Mouse (Mus musculus): Measurements from ENCODE around the gene Runx2. TPM values are rescaled to one million over a fixed set of nuclear protein-coding genes. Genes with fewer than 3 reads are reported as not detected.

Gene Runx2
- polyA plus RNA-seq, 1 experiment = not detected

DNA sequence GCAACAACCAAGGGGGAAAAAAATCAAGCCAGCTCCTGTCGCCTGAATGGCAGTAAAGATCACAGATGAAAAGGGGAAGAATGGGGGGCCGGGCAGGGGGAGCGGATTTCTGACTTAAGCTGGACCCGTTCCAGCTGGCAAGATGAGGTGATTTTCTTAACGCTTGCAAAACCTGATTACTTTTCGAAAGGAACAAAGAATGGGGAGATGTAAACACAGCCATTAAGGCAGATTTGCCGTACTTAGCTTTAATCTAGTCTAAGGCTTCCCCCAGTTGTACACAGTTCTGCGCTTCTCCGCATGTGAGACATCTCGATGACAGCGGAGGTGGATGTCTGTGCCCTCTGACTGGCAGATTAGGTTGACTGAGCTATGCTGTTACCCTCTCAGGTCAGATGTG is 144.6 kb downstream of the Runx2 start:
- no peak overlapping the region for H3K4me3 ChIP-seq (ENCODE audit: insufficient read depth, low read depth, low read length)
- H3K4me1 ChIP-seq (ENCODE audit: control insufficient read depth, insufficient read depth, low read length) = peaks cover 11% of the 10 kb centered on the region
- TF ChIP-seq POLR2A (IDR thresholded peaks at IDR 0.05; ENCODE audit: insufficient read depth, low read depth, low read length) = no peak
- TF ChIP-seq CTCF (IDR thresholded peaks at IDR 0.05; ENCODE audit: insufficient read depth, low read depth, low read length) = no peak
- WGBS = 39% methylated on average over 11 of the region's 11 CpGs
- no peak overlapping the region for H3K27ac ChIP-seq (ENCODE audit: insufficient read depth, low read depth, low read length)

DNA sequence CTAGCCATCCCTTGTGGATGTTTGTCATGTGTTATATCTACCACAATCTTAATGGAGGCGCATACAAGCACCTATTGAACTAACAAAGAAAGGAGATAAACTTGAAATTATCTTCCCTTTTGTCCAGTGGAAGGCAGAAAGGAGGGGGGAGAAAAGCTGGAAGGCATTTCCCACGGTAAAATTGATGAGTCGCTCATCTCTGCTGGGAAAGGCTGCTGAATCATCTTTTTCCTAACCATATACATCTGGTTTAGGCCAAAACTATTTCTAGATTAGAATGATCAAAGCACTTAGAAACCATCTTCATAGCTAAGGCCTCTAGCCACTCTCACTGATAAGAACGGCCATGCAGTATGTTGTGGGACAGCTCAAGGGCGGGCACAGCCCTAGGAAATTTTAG is 147.3 kb downstream of the Runx2 start:
- H3K4me1 ChIP-seq (ENCODE audit: control insufficient read depth, insufficient read depth, low read length) = peaks cover 7% of the 10 kb centered on the region
- 78% methylated on average over 5 of the region's 5 CpGs for WGBS
- TF ChIP-seq POLR2A (IDR thresholded peaks at IDR 0.05; ENCODE audit: insufficient read depth, low read depth, low read length) = no peak
- no peak for TF ChIP-seq CTCF (IDR thresholded peaks at IDR 0.05; ENCODE audit: insufficient read depth, low read depth, low read length)
- H3K4me3 ChIP-seq (ENCODE audit: insufficient read depth, low read depth, low read length) = no peak overlapping the region
- no peak overlapping the region for H3K27ac ChIP-seq (ENCODE audit: insufficient read depth, low read depth, low read length)

DNA sequence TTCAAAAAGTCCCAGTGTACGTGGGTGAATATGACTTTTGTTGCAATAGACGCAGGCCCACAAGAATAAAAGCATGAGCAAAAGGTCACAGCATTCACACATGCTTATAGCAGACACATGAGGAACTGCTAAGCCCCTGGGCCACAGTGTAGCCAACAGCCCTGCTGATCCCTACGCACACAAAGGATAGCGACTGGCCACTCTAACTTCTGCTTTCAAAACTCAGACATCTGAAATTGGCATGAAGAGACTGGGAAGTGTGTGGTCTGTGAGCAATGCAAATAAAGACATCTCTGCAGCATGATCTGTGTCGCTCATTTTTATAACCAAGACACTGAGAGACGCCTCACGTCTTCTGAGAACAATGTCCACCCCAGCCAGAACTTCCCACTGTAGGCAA is 150.7 kb downstream of the Runx2 start:
- Histone ChIP-seq H3K4me1 (ENCODE audit: control insufficient read depth, insufficient read depth, low read length) (no peaks in the 10 kb centered on the region), H3K4me3 (ENCODE audit: insufficient read depth, low read depth, low read length) (no peak overlapping the region), H3K27ac (ENCODE audit: insufficient read depth, low read depth, low read length) (no peak overlapping the region)
- no peak for TF ChIP-seq CTCF (IDR thresholded peaks at IDR 0.05; ENCODE audit: insufficient read depth, low read depth, low read length)
- no peak for TF ChIP-seq POLR2A (IDR thresholded peaks at IDR 0.05; ENCODE audit: insufficient read depth, low read depth, low read length)
- 86% methylated on average over 7 of the region's 7 CpGs for WGBS

DNA sequence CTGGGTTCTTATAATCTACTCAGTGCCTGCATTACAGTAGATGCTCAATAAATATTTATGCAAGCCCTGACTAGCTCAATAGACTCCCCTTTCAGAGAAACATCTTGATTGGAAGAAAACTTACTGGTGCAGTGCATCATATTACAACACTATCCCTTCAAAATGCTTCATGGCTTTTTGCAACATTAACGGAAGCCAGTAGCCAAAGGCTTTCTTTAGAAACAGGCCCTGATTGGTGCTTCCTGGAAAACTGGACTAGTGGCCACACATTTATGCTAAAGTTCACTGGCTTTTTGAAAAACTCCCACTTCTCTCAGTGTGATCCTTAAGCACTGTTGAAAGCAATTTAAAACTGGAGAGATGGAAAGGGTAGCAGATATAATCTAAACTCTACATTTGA is 151.4 kb downstream of the Runx2 start:
- no peak overlapping the region for H3K27ac ChIP-seq (ENCODE audit: insufficient read depth, low read depth, low read length)
- TF ChIP-seq POLR2A (IDR thresholded peaks at IDR 0.05; ENCODE audit: insufficient read depth, low read depth, low read length) (no peak), CTCF (IDR thresholded peaks at IDR 0.05; ENCODE audit: insufficient read depth, low read depth, low read length) (no peak)
- no peaks in the 10 kb centered on the region for H3K4me1 ChIP-seq (ENCODE audit: control insufficient read depth, insufficient read depth, low read length)
- H3K4me3 ChIP-seq (ENCODE audit: insufficient read depth, low read depth, low read length) = no peak overlapping the region
- WGBS = 82% methylated on average over 1 of the region's 1 CpGs

DNA sequence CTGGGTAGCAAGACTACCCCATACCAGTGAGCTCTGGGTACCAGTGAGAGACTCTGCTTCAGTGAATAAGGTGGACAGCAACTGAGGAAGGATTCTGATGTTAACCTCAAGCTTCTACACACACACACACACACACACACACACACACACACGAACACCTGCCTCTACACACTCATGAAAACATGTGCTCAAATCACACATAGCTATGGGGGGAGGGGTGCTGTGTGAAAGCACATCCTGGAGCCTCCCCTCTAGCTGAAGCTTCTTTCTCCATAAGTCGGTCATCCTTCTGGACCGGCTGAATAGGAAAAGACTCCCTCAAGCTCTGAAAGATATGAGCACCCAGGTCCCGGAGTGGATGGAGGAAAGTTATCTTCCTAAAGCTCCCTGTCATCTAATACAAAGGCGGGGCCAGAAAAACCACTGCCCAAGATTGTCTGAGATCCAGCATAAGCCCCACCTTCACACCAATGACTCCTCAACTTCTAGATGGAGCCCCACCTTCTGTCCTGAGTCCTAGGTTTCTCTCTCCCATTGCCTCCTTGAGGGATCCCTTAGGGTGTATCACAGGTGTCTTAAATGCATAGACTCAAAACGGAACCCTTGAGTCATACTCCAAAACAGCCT is 152.4 kb downstream of the Runx2 start:
- TF ChIP-seq POLR2A (IDR thresholded peaks at IDR 0.05; ENCODE audit: insufficient read depth, low read depth, low read length) (no peak), CTCF (IDR thresholded peaks at IDR 0.05; ENCODE audit: insufficient read depth, low read depth, low read length) (no peak)
- WGBS = 91% methylated on average over 6 of the region's 6 CpGs
- no peak overlapping the region for H3K27ac ChIP-seq (ENCODE audit: insufficient read depth, low read depth, low read length)
- no peak overlapping the region for H3K4me3 ChIP-seq (ENCODE audit: insufficient read depth, low read depth, low read length)
- no peaks in the 10 kb centered on the region for H3K4me1 ChIP-seq (ENCODE audit: control insufficient read depth, insufficient read depth, low read length)

DNA sequence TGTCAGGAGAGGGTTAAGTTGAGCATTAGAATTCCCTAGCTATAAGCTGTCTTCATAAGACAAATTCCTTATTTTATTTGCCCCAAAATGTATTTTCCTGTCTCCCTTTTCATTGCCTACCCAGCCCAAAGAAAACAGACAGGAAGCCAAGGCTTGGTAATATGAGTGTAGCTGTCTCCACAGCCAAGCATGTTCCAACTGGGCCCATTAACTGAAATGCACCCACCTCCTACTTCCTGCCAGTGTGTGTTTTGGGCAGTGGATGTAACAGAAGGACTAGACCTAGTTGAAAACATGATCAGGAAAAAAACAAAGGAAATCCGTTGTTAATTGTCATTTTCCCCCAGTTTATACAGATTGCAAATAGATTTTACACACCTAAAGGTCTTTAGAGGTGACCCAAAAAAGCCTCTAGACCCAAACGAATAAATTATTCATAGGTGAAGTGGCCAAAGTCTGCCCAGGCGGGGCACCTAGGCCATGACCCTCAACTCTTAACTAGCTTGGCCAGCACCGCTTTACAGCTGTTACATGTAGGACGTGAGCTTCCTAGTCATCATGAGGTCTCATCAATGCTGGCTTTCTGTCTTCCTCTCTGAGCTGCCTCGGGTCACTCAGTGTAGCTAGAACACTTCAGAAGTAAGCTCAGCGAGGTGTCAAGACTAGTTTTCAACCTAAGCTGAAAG is 154.3 kb downstream of the Runx2 start:
- 87% methylated on average over 7 of the region's 7 CpGs for WGBS
- H3K27ac ChIP-seq (ENCODE audit: insufficient read depth, low read depth, low read length) = no peak overlapping the region
- no peak for TF ChIP-seq CTCF (IDR thresholded peaks at IDR 0.05; ENCODE audit: insufficient read depth, low read depth, low read length)
- no peak for TF ChIP-seq POLR2A (IDR thresholded peaks at IDR 0.05; ENCODE audit: insufficient read depth, low read depth, low read length)
- H3K4me1 ChIP-seq (ENCODE audit: control insufficient read depth, insufficient read depth, low read length) = no peaks in the 10 kb centered on the region
- no peak overlapping the region for H3K4me3 ChIP-seq (ENCODE audit: insufficient read depth, low read depth, low read length)

DNA sequence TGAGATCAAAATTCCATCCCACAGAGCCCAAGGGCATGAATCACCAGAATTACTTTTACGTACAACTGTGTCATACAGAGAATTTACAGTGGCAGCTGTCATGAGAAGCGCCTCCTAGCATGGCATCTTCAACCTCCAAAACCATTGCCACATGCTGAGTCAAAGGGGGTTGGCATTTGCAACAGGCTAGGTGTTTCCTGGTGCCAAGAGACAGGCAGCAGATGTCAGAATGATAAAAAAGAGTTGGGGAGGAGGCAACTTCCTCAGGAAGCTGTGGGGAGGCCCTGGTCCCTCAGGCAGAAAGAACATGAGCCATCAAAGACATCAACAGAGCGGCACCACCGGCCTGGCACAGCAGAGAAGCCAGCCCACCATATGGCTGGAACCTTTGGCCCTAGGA is 160.1 kb downstream of the Runx2 start:
- WGBS = 91% methylated on average over 4 of the region's 4 CpGs
- Histone ChIP-seq H3K4me3 (ENCODE audit: insufficient read depth, low read depth, low read length) (no peak overlapping the region), H3K27ac (ENCODE audit: insufficient read depth, low read depth, low read length) (no peak overlapping the region), H3K4me1 (ENCODE audit: control insufficient read depth, insufficient read depth, low read length) (peaks cover 3% of the 10 kb centered on the region; the same call in 1 of the 2 replicates)
- TF ChIP-seq POLR2A (IDR thresholded peaks at IDR 0.05; ENCODE audit: insufficient read depth, low read depth, low read length) (no peak), CTCF (IDR thresholded peaks at IDR 0.05; ENCODE audit: insufficient read depth, low read depth, low read length) (no peak)

DNA sequence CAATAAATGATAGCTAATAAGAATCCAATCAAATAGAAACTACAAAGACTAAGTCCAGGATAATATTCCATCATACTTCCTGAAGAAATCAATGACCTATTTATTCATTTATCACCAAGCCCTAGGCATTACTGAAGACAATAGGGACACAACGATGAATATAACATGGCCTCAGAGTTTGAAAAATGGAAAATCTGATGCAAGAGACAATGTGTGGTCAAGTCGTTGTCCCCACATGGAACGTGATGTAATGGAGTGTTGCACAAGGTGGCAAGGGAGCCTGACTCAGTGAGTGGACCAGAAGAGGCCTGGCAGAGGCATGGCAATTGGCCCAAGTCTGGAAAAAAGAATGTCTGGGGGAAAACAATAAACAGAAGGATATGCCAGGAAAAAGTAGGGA is 161.5 kb downstream of the Runx2 start:
- TF ChIP-seq POLR2A (IDR thresholded peaks at IDR 0.05; ENCODE audit: insufficient read depth, low read depth, low read length) = no peak
- TF ChIP-seq CTCF (IDR thresholded peaks at IDR 0.05; ENCODE audit: insufficient read depth, low read depth, low read length) = no peak
- Histone ChIP-seq H3K27ac (ENCODE audit: insufficient read depth, low read depth, low read length) (no peak overlapping the region), H3K4me1 (ENCODE audit: control insufficient read depth, insufficient read depth, low read length) (peaks cover 3% of the 10 kb centered on the region; the same call in 1 of the 2 replicates), H3K4me3 (ENCODE audit: insufficient read depth, low read depth, low read length) (no peak overlapping the region)
- WGBS = 90% methylated on average over 3 of the region's 3 CpGs

DNA sequence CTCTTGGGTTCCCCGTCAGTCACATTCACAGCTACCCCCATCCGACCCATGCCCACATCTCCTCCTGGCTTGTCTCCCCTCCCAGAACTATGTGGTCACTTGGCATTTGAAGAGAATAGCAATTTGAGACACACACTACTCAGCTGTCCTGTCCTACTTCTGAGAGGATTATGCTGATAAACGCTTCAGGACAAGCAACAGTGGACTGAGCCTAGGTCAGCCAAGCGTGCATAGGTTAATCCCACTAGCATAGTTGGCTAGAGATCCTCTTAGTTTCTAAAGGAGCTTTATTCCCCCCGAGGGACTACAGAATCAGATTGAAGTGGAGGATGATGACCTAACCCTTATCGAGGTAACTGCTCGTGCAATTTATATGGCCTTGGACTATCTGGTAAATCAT is 162.5 kb downstream of the Runx2 start:
- no peak for TF ChIP-seq CTCF (IDR thresholded peaks at IDR 0.05; ENCODE audit: insufficient read depth, low read depth, low read length)
- TF ChIP-seq POLR2A (IDR thresholded peaks at IDR 0.05; ENCODE audit: insufficient read depth, low read depth, low read length) = no peak
- 79% methylated on average over 7 of the region's 7 CpGs for WGBS
- no peak overlapping the region for H3K27ac ChIP-seq (ENCODE audit: insufficient read depth, low read depth, low read length)

More for the DNA sequence above, 162.5 kb downstream of the Runx2 start:
- no peak overlapping the region for H3K4me3 ChIP-seq (ENCODE audit: insufficient read depth, low read depth, low read length)
- H3K4me1 ChIP-seq (ENCODE audit: control insufficient read depth, insufficient read depth, low read length) = peaks cover 3% of the 10 kb centered on the region; the same call in 1 of the 2 replicates

Measured in olfactory bulb, adult 2 months (tissue).